Mouse (Mus musculus) erythroblast, embryonic 14.5 days (primary cell): ENCODE data around the gene Oat. TPM values are rescaled to one million over a fixed set of nuclear protein-coding genes. Genes with fewer than 3 reads are reported as not detected.

ENCODE experiments used
- H3K27me3 ChIP-seq: 2 replicates; pipeline ENCODE4 v1.6.1; 2012; ENCODE audit warnings: inconsistent platforms; ENCODE audit not compliant: control insufficient read depth
- H3K36me3 ChIP-seq: 2 replicates; pipeline ENCODE4 v1.6.1; 2012; ENCODE audit warnings: mild to moderate bottlenecking, inconsistent platforms; ENCODE audit not compliant: control insufficient read depth
- H3K4me1 ChIP-seq: 2 replicates; pipeline ENCODE4 v1.6.1; 2012; ENCODE audit warnings: inconsistent platforms; ENCODE audit not compliant: control insufficient read depth
- H3K4me3 ChIP-seq: replicated peaks from 2 replicates; pipeline ENCODE3; 2012; ENCODE audit warnings: moderate library complexity, mild to moderate bottlenecking, inconsistent platforms
- H3K9me3 ChIP-seq: 2 replicates; pipeline ENCODE4 v1.6.1; 2012; ENCODE audit warnings: low read length, inconsistent platforms, mixed read lengths; ENCODE audit not compliant: control insufficient read depth
- GATA1 ChIP-seq: IDR thresholded peaks from 2 replicates; pipeline ENCODE4 v1.6.1; 2012; ENCODE audit warnings: low read length, inconsistent platforms, mixed read lengths
- TAL1 ChIP-seq: IDR thresholded peaks from 3 replicates; pipeline ENCODE4 v1.6.1; 2012; ENCODE audit warnings: low read length, inconsistent platforms, mixed read lengths
- polyA plus RNA-seq: library from polyadenylated mRNA; stranded (reverse); fragments of >175 nt; gene quantifications from 2 replicates; pipeline ENCODE4 v1.2.3, GENCODE M21; 2012

The Oat gene
- polyA plus RNA-seq, 1 experiment, result 0.09 TPM

DNA sequence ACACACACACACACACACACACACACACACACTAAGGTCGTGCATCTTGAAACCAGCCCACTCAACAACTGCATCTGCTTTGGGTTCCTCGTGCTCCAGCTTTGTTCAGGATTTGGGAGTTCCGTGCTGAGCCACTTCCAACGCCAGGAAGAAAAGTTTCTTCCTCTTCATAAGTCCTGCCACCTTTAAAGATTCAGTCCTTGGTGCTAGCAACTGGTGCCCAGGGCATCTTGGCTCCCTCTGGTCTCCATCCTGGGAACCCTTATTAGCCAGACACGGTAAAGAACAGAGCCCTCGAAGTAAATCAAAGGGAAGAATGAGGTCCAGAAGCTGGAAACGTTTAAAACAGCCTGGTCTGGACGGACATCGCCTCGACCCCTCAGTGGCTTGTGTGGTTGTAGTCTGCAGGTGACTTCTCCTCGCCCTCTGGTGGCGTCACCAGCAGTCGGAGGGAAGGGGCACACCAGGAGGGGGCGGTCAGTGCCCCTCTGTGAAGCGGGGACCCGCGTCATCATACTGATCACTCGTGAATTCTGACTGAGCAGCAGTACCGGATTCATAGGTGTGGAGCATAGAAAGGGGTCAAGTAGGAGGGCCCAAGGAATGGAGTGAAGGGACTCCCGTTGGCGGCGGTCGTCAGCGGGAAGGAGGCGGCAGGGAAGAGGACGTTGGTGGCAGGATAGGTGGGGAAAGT lies 20.5 kb upstream of the Oat start:
- TF ChIP-seq GATA1 (no peak), TAL1 (no peak)
- Histone ChIP-seq H3K36me3 (no peaks in the 10 kb centered on the region), H3K4me3 (peak overlapping the region; percentile 59), H3K9me3 (peaks cover 3% of the 10 kb centered on the region; the same call in 1 of the 2 replicates), H3K27me3 (peaks cover 63% of the 10 kb centered on the region), H3K4me1 (peaks cover 43% of the 10 kb centered on the region)

DNA sequence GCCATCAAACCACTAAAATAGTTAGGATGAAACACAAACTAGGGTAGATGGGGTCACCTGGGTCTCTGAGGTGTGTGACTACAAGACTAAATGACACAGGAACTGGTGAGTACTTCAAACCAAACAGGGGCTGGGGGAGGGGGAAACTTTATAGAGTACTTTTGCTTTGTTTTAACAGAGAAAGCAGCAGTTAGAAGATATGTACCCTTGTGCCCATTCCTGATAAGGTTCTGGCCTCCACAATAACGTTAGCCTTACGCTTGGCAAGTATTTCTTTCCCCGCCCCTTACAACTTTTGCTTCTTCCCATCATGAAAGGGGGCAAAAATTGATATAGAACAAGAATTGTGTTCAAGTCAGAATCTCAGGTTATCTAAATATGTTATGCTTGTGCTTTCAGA lies 19.6 kb upstream of the Oat start:
- TF ChIP-seq TAL1, result no peak
- peaks cover 3% of the 10 kb centered on the region; the same call in 1 of the 2 replicates for H3K9me3 ChIP-seq
- peaks cover 54% of the 10 kb centered on the region for H3K27me3 ChIP-seq
- H3K4me1 ChIP-seq, result peaks cover 43% of the 10 kb centered on the region
- no peak overlapping the region for H3K4me3 ChIP-seq
- H3K36me3 ChIP-seq, result no peaks in the 10 kb centered on the region

DNA sequence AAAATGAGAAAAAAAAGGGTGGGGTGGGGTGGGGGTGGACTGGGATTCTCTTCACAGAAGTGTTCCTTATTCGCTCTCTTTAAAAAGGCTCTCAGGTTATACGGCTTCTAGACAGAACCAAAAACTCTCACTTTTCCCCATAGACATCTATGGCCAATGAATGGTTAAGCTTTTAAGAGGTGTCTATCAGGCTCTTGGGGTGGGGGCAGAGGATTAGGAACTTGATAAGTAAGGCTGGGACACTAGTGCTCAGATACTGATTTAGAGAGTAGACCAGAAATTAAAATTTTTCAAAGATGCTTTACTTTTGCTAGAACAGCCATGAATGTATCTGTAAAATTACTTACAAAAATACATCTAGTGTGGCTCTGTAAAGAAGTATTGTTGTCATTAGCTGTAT lies 18.1 kb upstream of the Oat start:
- no peak for TF ChIP-seq TAL1
- TF ChIP-seq GATA1, result no peak
- no peaks in the 10 kb centered on the region for H3K36me3 ChIP-seq
- peaks cover 3% of the 10 kb centered on the region; the same call in 1 of the 2 replicates for H3K9me3 ChIP-seq
- H3K27me3 ChIP-seq, result peaks cover 40% of the 10 kb centered on the region
- no peak overlapping the region for H3K4me3 ChIP-seq
- peaks cover 40% of the 10 kb centered on the region for H3K4me1 ChIP-seq

DNA sequence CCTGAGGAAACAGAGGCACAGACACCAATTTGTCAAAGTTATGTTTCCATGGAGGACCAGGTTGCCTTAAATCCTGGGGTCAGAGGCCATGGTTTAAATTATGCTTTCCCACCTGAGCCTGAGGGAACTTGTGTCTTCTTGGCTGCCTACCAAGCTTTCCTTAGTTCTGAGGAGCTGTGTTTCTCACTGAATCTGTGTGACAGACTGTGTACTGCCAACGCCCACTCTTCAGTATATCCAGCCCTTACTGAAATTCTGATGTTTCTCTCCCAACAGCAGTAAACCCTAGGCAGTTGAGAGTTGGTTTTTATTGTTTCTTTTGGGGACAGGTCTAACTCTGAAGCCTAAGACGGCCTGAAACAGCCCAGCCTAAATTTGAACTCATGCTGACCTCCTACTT lies 17.6 kb upstream of the Oat start:
- TF ChIP-seq TAL1, result no peak
- TF ChIP-seq GATA1, result no peak
- Histone ChIP-seq H3K4me3 (no peak overlapping the region), H3K9me3 (peaks cover under 1% of the 10 kb centered on the region; the same call in 1 of the 2 replicates), H3K4me1 (peaks cover 38% of the 10 kb centered on the region), H3K27me3 (peaks cover 34% of the 10 kb centered on the region), H3K36me3 (no peaks in the 10 kb centered on the region)

DNA sequence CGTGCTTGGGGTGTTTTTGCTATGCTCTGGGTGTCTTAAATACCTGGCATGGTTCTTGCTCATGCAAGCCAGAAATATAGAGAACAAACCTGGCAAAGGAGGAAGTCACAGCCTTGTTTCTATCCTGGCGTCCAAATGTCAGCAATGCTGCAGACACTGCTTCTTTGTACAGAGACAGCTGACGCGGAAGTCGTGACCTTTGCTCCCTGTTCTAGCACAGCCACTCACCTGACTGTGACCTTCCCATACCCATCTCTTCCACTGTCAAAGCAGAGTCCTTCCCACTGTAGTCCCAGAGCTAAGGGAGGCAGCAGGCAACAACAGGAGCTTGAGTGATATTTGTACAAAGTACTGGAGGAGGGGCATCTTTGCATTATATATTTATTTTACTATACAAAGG lies 13.4 kb upstream of the Oat start:
- Histone ChIP-seq H3K27me3 (no peaks in the 10 kb centered on the region; the same call in 1 of the 2 replicates), H3K4me1 (peaks cover 7% of the 10 kb centered on the region), H3K4me3 (no peak overlapping the region), H3K9me3 (no peaks in the 10 kb centered on the region), H3K36me3 (no peaks in the 10 kb centered on the region)
- no peak for TF ChIP-seq TAL1
- no peak for TF ChIP-seq GATA1

DNA sequence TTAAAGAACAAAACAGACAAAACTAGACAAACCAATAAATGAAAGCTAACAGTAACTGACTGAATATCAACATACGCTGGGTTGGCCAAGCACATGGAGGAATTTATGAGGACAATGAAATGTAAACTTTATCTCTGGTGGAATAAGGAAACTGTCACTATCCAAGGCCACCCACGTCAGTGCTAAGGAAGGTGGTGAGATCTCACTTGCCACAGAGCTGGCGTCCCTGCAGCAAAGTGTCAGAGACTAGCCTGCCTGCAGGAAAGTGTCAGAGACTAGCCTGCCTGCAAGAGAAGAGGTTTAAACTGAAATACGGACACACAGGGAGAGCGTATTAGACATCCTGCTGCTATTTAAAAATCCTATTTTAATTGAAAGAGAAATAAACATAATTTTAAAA lies 11.0 kb upstream of the Oat start:
- Histone ChIP-seq H3K4me1 (peaks cover 3% of the 10 kb centered on the region), H3K9me3 (no peaks in the 10 kb centered on the region), H3K36me3 (no peaks in the 10 kb centered on the region), H3K4me3 (no peak overlapping the region), H3K27me3 (peaks cover 3% of the 10 kb centered on the region; the same call in 1 of the 2 replicates)
- TF ChIP-seq TAL1, result no peak
- TF ChIP-seq GATA1, result no peak

DNA sequence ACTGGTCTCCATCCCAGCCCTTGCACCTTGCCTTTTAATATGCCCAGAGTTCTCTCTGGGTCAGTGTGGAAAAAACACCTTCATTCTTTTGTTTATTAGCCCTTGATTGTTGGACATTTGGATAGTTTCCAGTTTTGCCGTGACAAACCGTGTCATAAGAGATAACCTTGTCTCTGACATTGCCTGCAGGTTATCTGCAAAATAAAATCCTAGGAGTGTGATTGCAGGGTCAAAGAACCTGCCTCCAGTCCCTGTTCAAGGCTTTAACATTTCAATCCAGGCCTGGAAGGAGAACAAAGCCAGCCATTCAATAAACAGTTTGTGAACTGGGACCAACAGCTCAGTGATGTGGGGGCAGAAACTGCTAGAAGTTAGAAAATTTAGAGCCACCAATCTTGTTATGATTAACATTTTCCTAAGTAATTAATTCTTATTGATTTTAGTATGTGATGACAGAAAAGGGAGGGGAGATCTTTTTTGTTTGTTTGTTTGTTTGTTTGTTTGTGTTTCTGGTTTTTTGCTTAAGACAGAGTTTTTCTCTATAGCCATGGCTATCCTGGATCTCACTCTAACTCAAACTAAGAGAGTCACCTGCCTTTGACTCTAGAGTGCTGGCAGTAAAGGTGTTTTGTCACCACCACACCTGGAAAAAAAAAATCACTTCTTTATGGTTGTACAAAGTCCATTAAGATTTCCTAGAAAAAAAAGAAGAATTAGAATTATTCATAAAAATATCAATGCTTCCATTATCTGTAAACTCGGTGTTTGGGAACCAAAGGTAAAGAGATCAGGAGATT lies 9.7 kb upstream of the Oat start:
- Histone ChIP-seq H3K4me1 (no peaks in the 10 kb centered on the region; the same call in 1 of the 2 replicates), H3K36me3 (no peaks in the 10 kb centered on the region), H3K4me3 (no peak overlapping the region), H3K27me3 (peaks cover 4% of the 10 kb centered on the region; the same call in 1 of the 2 replicates), H3K9me3 (no peaks in the 10 kb centered on the region)
- TF ChIP-seq TAL1 (no peak), GATA1 (no peak)

DNA sequence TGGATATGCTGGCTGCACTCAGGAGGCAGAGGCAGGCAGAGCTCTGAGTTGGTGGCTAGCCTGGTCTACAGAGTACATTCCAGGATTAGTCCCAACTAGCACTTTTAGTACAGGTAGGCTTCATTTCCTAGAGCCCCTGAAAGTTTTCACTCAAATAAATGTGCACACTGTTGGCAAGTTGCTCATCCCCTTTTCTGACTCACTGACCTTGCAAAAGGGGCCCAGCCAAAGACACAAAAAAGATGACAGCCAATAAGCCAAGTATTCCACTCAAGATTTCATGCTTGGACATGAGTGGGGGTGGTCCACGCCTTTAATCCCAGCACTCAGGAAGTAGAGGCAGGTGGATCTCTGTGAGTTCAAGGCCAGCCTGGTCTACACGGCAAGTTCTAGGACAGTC lies 5.2 kb upstream of the Oat start:
- Histone ChIP-seq H3K27me3 (peaks cover 22% of the 10 kb centered on the region; the same call in 1 of the 2 replicates), H3K9me3 (no peaks in the 10 kb centered on the region), H3K4me3 (no peak overlapping the region), H3K36me3 (no peaks in the 10 kb centered on the region), H3K4me1 (peaks cover 10% of the 10 kb centered on the region)
- TF ChIP-seq TAL1 (no peak), GATA1 (no peak)

DNA sequence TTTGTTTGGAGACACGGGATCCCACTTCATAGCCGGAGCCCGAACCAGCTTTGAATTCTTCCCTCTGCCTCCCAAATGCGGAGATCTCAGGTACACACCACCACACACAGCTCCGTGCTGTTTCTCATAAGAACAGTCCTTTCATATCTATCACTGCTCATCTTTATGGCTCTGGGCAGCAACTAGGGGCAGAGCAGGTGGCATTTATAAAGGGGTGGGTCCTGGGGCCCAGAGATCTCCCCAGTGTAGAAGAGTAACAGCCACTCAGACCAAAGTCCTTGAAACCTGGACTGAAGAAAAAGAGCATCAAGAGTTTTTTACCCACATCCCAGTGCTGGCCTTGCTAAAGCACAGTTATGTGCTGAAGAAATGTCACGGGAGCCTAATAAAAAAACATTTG lies 4.3 kb upstream of the Oat start:
- Histone ChIP-seq H3K9me3 (no peaks in the 10 kb centered on the region), H3K4me1 (peaks cover 14% of the 10 kb centered on the region), H3K27me3 (peaks cover 22% of the 10 kb centered on the region; the same call in 1 of the 2 replicates), H3K36me3 (no peaks in the 10 kb centered on the region), H3K4me3 (no peak overlapping the region)
- TF ChIP-seq TAL1, result no peak
- TF ChIP-seq GATA1, result no peak
